Mouse (Mus musculus) liver, postnatal 0 days (tissue): ENCODE measurements around the gene Srsf3. TPM values are rescaled to one million over a fixed set of nuclear protein-coding genes. Genes with fewer than 3 reads are reported as not detected.
A peak's percentile ranks its signal among the peaks of the same experiment; 100 is the strongest.
"Not testable (repeated sequence)": the region's sequence is repeated elsewhere in the genome, so short reads cannot be mapped to it uniquely, and the experiment has no call there.

Experiments
- ATAC-seq: fragments of 200-750 bp; cut with Nextera tagmentation; 2 replicates; pipeline ENCODE4 v1.8.0; 2017; ENCODE audit warnings: mild to moderate bottlenecking, moderate library complexity
- DNase-seq: peaks from one replicate; pipeline ENCODE4 v3.0.0-alpha.2; 2016
- H3K27ac ChIP-seq: fragments of 300-500 bp; sonication (generic); 2 replicates; pipeline ENCODE4 v1.5.1; 2014; ENCODE audit warnings: antibody characterized with exemption, moderate library complexity, mild to moderate bottlenecking, low read depth
- H3K27me3 ChIP-seq: fragments of 300-500 bp; sonication (generic); 2 replicates; pipeline ENCODE4 v1.6.1; 2014; ENCODE audit warnings: low read length, control low read depth, mixed read lengths; ENCODE audit not compliant: insufficient read depth
- H3K36me3 ChIP-seq: fragments of 300-500 bp; sonication (generic); replicated peaks from 2 replicates; pipeline ENCODE4 v1.6.1; 2014; ENCODE audit warnings: mild to moderate bottlenecking, control low read depth, low read length, moderate library complexity, mixed read lengths; ENCODE audit not compliant: insufficient read depth
- H3K4me1 ChIP-seq: fragments of 300-500 bp; sonication (generic); 2 replicates; pipeline ENCODE4 v1.6.1; 2014; ENCODE audit warnings: antibody characterized with exemption, mild to moderate bottlenecking, control low read depth; ENCODE audit not compliant: insufficient read depth
- H3K4me2 ChIP-seq: fragments of 300-500 bp; sonication (generic); 2 replicates; pipeline ENCODE4 v1.6.1; 2014; ENCODE audit warnings: low read depth, mild to moderate bottlenecking, low read length, moderate library complexity, mixed read lengths
- H3K4me3 ChIP-seq: fragments of 300-500 bp; sonication (generic); 2 replicates; pipeline ENCODE4 v1.5.1; 2014; ENCODE audit warnings: low read depth, low read length
- H3K9ac ChIP-seq: fragments of 300-500 bp; sonication (generic); replicated peaks from 2 replicates; pipeline ENCODE4 v1.6.1; 2014; ENCODE audit warnings: mild to moderate bottlenecking, moderate library complexity
- H3K9me3 ChIP-seq: fragments of 300-500 bp; sonication (generic); 2 replicates; pipeline ENCODE4 v1.6.1; 2016; ENCODE audit warnings: mild to moderate bottlenecking, control low read depth, low read length, mixed read lengths
- CTCF ChIP-seq: sonication (generic); IDR thresholded peaks from 2 replicates; pipeline ENCODE4 v1.5.1; 2016; ENCODE audit warnings: antibody characterized with exemption, low read depth
- EP300 ChIP-seq: IDR thresholded peaks from 2 replicates; pipeline ENCODE4 v1.6.1; 2016; ENCODE audit warnings: antibody characterized with exemption, low read depth, mild to moderate bottlenecking
- WGBS: fragments of 180-500 bp; shearing (Covaris S2); extraction: QIAGEN DNeasy Blood & Tissue Kit; methylation state at CpG from one replicate; pipeline ENCODE4 v1.1.7; 2014; ENCODE audit not compliant: insufficient replicate concordance; 5-methylcytosine and 5-hydroxymethylcytosine counted together
- polyA plus RNA-seq: library from polyadenylated mRNA; unstranded; fragments of >200 nt; fragmentation: Nextera tagmentation; extraction: Ambion mirVana; gene quantifications from 2 replicates; pipeline ENCODE4 v1.2.1, GENCODE M21; 2015

The Srsf3 gene
- polyA plus RNA-seq, 1 experiment from 2014 or later: 163 TPM

DNA sequence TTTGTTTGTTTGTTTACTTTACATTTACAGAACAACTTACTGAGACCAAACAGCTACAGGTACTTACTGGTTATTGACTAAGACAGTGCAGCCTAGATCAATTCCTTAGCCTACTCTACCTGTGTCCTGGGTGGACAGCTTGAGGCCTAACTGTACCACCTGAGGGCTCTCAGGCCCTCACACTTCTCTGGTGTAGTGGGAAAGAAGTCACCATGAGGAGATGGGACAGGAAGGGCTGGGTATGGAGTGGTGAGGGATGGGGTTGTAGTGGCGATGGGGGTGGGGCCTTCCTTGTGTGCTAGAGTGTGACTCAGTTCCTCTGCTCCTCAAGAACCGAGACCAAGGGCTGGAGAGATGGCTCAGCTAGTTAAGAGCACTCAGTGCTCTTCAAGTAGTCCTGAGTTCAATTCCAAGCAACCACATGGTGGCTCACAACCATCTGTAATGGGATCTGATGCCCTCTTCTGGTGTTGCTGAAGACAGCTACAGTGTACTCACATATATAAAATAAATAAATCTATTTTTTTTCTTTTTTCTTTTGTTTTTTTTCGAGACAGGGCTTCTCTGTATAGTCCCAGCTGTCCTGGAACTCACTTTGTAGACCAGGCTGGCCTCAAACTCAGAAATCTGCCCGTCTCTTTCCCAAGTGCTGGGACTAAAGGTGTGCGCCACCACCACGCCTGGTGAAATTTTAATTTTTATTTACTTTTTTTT is 1.9 kb upstream of the Srsf3 start:
- H3K9ac ChIP-seq: no peak overlapping the region
- no peak overlapping the region for H3K27ac ChIP-seq
- peaks cover 11% of the 10 kb centered on the region for H3K4me1 ChIP-seq
- WGBS: 80% methylated on average over 6 of the region's 6 CpGs
- TF ChIP-seq EP300 (no peak), CTCF (peak; percentile 36; the same call in 1 of the 2 replicates)
- H3K9me3 ChIP-seq: no peaks in the 10 kb centered on the region
- no peak overlapping the region for H3K4me3 ChIP-seq
- no peak overlapping the region for H3K4me2 ChIP-seq
- no peak for ATAC-seq
- H3K27me3 ChIP-seq: no peaks in the 10 kb centered on the region
- peaks cover 3% of the 10 kb centered on the region; the same call in 1 of the 2 replicates for H3K36me3 ChIP-seq
- DNase-seq: no peak

- peak overlapping the region; percentile 89 for H3K9ac ChIP-seq
- not testable (repeated sequence) for H3K9me3 ChIP-seq, H3K36me3 ChIP-seq, H3K27me3 ChIP-seq, DNase-seq, ATAC-seq
- 55% methylated on average over 7 of the region's 7 CpGs for WGBS
- H3K4me1 ChIP-seq: peaks cover 13% of the 10 kb centered on the region
- peak overlapping the region; percentile 91 for H3K4me2 ChIP-seq
- H3K4me3 ChIP-seq: peak overlapping the region; percentile 80
- H3K27ac ChIP-seq: peak overlapping the region; percentile 98
These were observed 1.2 kb upstream of the Srsf3 start for GRCm38 (mm10) chr17:29031085-29031711.

GRCm38 (mm10) chr17:29031771-29032273 is 606 bp upstream of the Srsf3 start:
- ATAC-seq (peak; percentile 41), DNase-seq (peak; percentile 75)
- under 1% methylated on average over 26 of the region's 26 CpGs for WGBS

GRCm38 (mm10) chr17:29033569-29034061 is 1.2 kb downstream of the Srsf3 start:
- peaks cover 32% of the 10 kb centered on the region for H3K36me3 ChIP-seq
- H3K27me3 ChIP-seq: no peaks in the 10 kb centered on the region
- peak overlapping the region; percentile 72 for H3K4me2 ChIP-seq
- peak overlapping the region; percentile 80 for H3K4me3 ChIP-seq
- H3K9ac ChIP-seq: peak overlapping the region; percentile 89
- no peak for TF ChIP-seq EP300
- no peak for TF ChIP-seq CTCF
- H3K27ac ChIP-seq: peak overlapping the region; percentile 98
- no peak for ATAC-seq
- peaks cover 18% of the 10 kb centered on the region for H3K4me1 ChIP-seq
- under 1% methylated on average over 6 of the region's 6 CpGs for WGBS
- H3K9me3 ChIP-seq: no peaks in the 10 kb centered on the region
- no peak for DNase-seq

More at GRCm38 (mm10) chr17:29031771-29032273, 606 bp upstream of the Srsf3 start:
- Histone ChIP-seq H3K4me2 (peak overlapping the region; percentile 91), H3K4me3 (peak overlapping the region; percentile 80), H3K36me3 (peaks cover 16% of the 10 kb centered on the region), H3K4me1 (peaks cover 16% of the 10 kb centered on the region), H3K27me3 (no peaks in the 10 kb centered on the region), H3K9me3 (no peaks in the 10 kb centered on the region), H3K27ac (peak overlapping the region; percentile 98), H3K9ac (peak overlapping the region; percentile 89)
- TF ChIP-seq CTCF (no peak), EP300 (no peak)

DNA sequence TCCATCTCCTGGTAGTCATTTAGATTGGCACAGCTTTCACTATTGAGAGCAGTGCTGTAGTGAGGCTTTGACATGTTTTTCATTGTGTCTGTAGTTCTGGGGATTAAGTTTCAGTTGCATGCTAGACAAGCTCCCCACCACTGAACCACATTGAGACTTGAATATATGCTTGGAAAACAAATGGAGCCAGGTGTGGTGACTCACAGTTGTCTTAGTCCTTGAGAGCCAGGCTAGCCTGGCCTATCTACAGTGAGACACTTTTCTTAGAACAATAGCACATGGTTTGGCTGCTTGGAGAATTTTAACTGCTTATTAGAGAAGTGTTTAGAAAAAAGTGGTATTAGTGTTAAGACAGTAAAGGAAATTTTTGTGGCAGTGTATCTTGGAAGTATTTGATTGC is 1.8 kb downstream of the Srsf3 start:
- ATAC-seq (no peak), DNase-seq (no peak)
- peak overlapping the region; percentile 80 for H3K4me3 ChIP-seq
- H3K9me3 ChIP-seq: no peaks in the 10 kb centered on the region
- no peak overlapping the region; the same call in 1 of the 2 replicates for H3K27ac ChIP-seq
- H3K36me3 ChIP-seq: peaks cover 39% of the 10 kb centered on the region
- H3K4me2 ChIP-seq: peak overlapping the region; percentile 72
- H3K27me3 ChIP-seq: no peaks in the 10 kb centered on the region
- H3K4me1 ChIP-seq: peaks cover 18% of the 10 kb centered on the region
- no peak for TF ChIP-seq EP300
- TF ChIP-seq CTCF: no peak
- peak overlapping the region; percentile 89 for H3K9ac ChIP-seq

DNA sequence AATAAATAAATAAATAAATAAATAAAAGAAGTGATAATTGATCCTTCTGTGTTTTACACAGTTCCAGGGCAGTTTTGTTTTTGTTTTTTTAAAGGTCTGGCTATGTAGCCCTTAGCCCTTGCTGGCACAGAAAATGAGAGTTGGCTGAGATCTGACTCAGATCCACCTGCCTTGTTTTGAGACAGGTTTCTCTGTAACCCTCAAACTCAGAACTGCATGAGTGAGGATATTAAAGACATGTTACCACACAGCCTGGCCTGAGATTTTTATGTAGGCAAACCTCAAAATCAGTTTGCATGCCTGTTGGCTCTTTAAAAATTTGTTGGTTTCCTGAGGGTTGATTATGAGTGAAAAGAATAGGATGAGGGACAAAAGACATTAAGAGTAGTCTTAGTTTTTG is 3.1 kb downstream of the Srsf3 start:
- peaks cover 18% of the 10 kb centered on the region for H3K4me1 ChIP-seq
- no peak for TF ChIP-seq CTCF
- TF ChIP-seq EP300: no peak
- no peak for DNase-seq
- H3K4me3 ChIP-seq: peak overlapping the region; percentile 80
- peaks cover 51% of the 10 kb centered on the region for H3K36me3 ChIP-seq
- no peak for ATAC-seq
- no peak overlapping the region for H3K9ac ChIP-seq
- peak overlapping the region; percentile 72 for H3K4me2 ChIP-seq
- H3K9me3 ChIP-seq: no peaks in the 10 kb centered on the region
- H3K27me3 ChIP-seq: no peaks in the 10 kb centered on the region
- H3K27ac ChIP-seq: no peak overlapping the region
